Mouse (Mus musculus) limb, embryonic 13.5 days (tissue): Measurements from ENCODE around the gene Rnf44. TPM values are rescaled to one million over a fixed set of nuclear protein-coding genes. Genes with fewer than 3 reads are reported as not detected.

ENCODE experiments used
- ATAC-seq: fragments of 200-750 bp; cut with Nextera tagmentation; 2 replicates; pipeline ENCODE4 v1.8.0; 2017; ENCODE audit warnings: low read depth, moderate number of reproducible peaks, moderate TSS enrichment; ENCODE audit not compliant: low FRiP score
- H3K27ac ChIP-seq: fragments of 300-500 bp; sonication (generic); 2 replicates; pipeline ENCODE4 v1.5.1; 2015; ENCODE audit warnings: inconsistent platforms, mild to moderate bottlenecking, moderate library complexity
- H3K27me3 ChIP-seq: fragments of 300-500 bp; sonication (generic); 2 replicates; pipeline ENCODE4 v1.6.1; 2015; ENCODE audit warnings: mild to moderate bottlenecking, inconsistent platforms
- H3K36me3 ChIP-seq: fragments of 300-500 bp; sonication (generic); 2 replicates; pipeline ENCODE4 v1.6.1; 2015; ENCODE audit warnings: inconsistent platforms, mild to moderate bottlenecking, moderate library complexity
- H3K4me1 ChIP-seq: fragments of 300-500 bp; sonication (generic); 2 replicates; pipeline ENCODE4 v1.6.1; 2015; ENCODE audit warnings: inconsistent platforms
- H3K4me2 ChIP-seq: fragments of 300-500 bp; sonication (generic); replicated peaks from 2 replicates; pipeline ENCODE4 v1.6.1; 2015; ENCODE audit warnings: inconsistent platforms, mild to moderate bottlenecking, moderate library complexity
- H3K4me3 ChIP-seq: fragments of 300-500 bp; sonication (generic); 2 replicates; pipeline ENCODE4 v1.5.1; 2015; ENCODE audit warnings: moderate library complexity, mild to moderate bottlenecking, inconsistent platforms
- H3K9ac ChIP-seq: fragments of 300-500 bp; sonication (generic); 2 replicates; pipeline ENCODE4 v1.6.1; 2015; ENCODE audit warnings: mild to moderate bottlenecking, inconsistent platforms
- H3K9me3 ChIP-seq: fragments of 300-500 bp; sonication (generic); 2 replicates; pipeline ENCODE4 v1.6.1; 2016; ENCODE audit warnings: inconsistent platforms
- WGBS: fragments of 180-500 bp; shearing (Covaris S2); methylation state at CpG from one replicate; pipeline ENCODE4 v1.1.7; 2015; 5-methylcytosine and 5-hydroxymethylcytosine counted together
- polyA plus RNA-seq: library from polyadenylated mRNA; unstranded; fragments of >200 nt; fragmentation: Nextera tagmentation; extraction: Ambion mirVana; gene quantifications from 2 replicates; pipeline ENCODE4 v1.2.1, GENCODE M21; 2015

Gene Rnf44
- polyA plus RNA-seq: 57.3 and 60.4 TPM in 2 replicates

GRCm38 (mm10) chr13:54693558-54694347 lies at the start of gene Rnf44:
Gene Rnf44 (minus strand): TSS chr13:54693907.
- Histone ChIP-seq H3K9me3 (no peaks in the 10 kb centered on the region), H3K36me3 (no peaks in the 10 kb centered on the region), H3K9ac (peak within 1 kb of the TSS; percentile 94), H3K27me3 (no peaks in the 10 kb centered on the region), H3K4me2 (peak within 1 kb of the TSS; percentile 98), H3K4me1 (peaks cover 25% of the 10 kb centered on the region), H3K4me3 (peak within 1 kb of the TSS; percentile 96), H3K27ac (peak within 1 kb of the TSS; percentile 87)
- peak; percentile 99 for ATAC-seq
- under 1% methylated on average over 83 of the region's 92 CpGs for WGBS

DNA sequence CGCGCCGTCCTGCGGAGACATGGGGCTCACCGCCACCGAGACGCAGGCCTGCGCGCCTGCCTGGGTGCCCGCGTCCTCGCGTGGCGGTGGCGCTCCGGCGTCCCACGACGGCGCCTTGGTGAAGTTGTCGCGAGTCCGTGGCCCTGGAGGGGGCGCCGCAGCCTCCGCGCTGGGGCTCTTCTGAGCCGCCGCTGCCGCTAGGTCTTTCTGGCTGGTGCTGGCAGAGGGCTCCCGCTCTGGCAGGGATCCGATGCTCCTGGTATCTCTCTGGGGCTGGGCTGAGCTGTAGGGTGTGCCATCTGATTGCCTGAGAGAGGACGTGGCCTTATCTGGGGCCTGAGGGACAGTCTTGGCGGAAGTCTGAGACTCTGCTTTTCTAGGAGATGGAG lies 44.5 kb upstream of the Rnf44 start:
- H3K9ac ChIP-seq: 0 out of 2 replicates have a peak overlapping the region, but pooled peaks have one; percentile 45
- WGBS: 3% methylated on average over 29 of the region's 34 CpGs
- peak overlapping the region; percentile 72 for H3K4me2 ChIP-seq
- peaks cover 76% of the 10 kb centered on the region for H3K27me3 ChIP-seq
- H3K9me3 ChIP-seq: no peaks in the 10 kb centered on the region
- peak overlapping the region; percentile 48 for H3K4me3 ChIP-seq
- ATAC-seq: no peak
- no peaks in the 10 kb centered on the region for H3K36me3 ChIP-seq
- H3K4me1 ChIP-seq: peaks cover 12% of the 10 kb centered on the region
- no peak overlapping the region for H3K27ac ChIP-seq

GRCm38 (mm10) chr13:54737488-54738212 lies 43.9 kb upstream of the Rnf44 start:
- H3K4me1 ChIP-seq: peaks cover 12% of the 10 kb centered on the region
- no peak overlapping the region for H3K27ac ChIP-seq
- ATAC-seq: no peak
- no peaks in the 10 kb centered on the region for H3K9me3 ChIP-seq
- H3K4me3 ChIP-seq: peak overlapping the region; percentile 48
- no peaks in the 10 kb centered on the region for H3K36me3 ChIP-seq
- H3K9ac ChIP-seq: 0 out of 2 replicates have a peak overlapping the region, but pooled peaks have one; percentile 45
- H3K4me2 ChIP-seq: peak overlapping the region; percentile 72
- peaks cover 77% of the 10 kb centered on the region for H3K27me3 ChIP-seq
- under 1% methylated on average over 85 of the region's 87 CpGs for WGBS

DNA sequence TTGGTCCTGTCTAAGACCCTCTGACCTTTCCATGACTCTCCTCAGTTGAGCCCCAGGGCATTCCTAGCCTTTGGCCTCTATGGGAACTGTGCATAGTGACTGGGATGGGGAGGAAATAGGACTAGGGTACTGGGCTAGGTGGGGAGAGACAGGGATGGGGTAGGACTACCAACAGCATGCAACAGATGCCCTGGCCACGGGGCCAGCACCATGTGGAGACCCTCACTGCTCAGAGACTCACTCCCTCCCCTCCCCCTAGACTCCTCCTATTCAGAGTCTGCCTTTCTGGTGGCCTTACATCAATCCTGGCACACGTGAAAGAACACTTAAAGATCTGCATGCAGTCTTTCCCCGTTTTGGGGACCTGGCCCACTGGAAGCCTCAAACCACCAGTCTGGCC lies 43.2 kb upstream of the Rnf44 start:
- peaks cover 76% of the 10 kb centered on the region for H3K27me3 ChIP-seq
- H3K9ac ChIP-seq: no peak overlapping the region
- peaks cover 12% of the 10 kb centered on the region for H3K4me1 ChIP-seq
- H3K4me3 ChIP-seq: peak overlapping the region; percentile 48
- no peaks in the 10 kb centered on the region for H3K9me3 ChIP-seq
- H3K27ac ChIP-seq: no peak overlapping the region
- H3K36me3 ChIP-seq: no peaks in the 10 kb centered on the region
- 29% methylated on average over 3 of the region's 3 CpGs for WGBS
- no peak for ATAC-seq
- H3K4me2 ChIP-seq: peak overlapping the region; percentile 72

DNA sequence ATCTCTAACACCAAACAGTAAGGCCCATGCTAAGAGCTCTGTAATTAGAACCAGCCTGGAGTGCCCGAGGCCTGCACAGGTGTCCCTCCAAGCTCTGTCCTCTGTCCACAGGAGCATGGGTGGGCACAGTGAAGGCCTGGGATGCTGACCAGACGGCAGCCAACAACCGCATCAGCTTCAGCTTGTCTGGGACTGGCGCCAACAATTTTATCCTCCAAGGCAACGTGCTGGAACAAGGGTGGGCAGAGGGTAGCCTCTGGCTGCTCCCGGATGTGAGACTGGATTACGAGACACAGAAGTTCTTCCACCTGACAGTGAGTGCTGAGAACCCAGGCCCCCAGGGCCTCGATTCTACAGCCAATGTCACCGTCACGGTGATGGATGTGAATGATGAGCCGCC lies 32.4 kb upstream of the Rnf44 start:
- Histone ChIP-seq H3K36me3 (no peaks in the 10 kb centered on the region), H3K27me3 (peaks cover 4% of the 10 kb centered on the region; the same call in 1 of the 2 replicates), H3K9me3 (0 out of 2 replicates have a peak, but pooled peaks cover 4% of the 10 kb centered on the region), H3K4me1 (no peaks in the 10 kb centered on the region), H3K4me2 (no peak overlapping the region), H3K27ac (no peak overlapping the region), H3K4me3 (no peak overlapping the region), H3K9ac (no peak overlapping the region)
- 59% methylated on average over 11 of the region's 11 CpGs for WGBS
- no peak for ATAC-seq

- Histone ChIP-seq H3K4me3 (no peak overlapping the region), H3K36me3 (no peaks in the 10 kb centered on the region), H3K27me3 (peaks cover 4% of the 10 kb centered on the region; the same call in 1 of the 2 replicates), H3K4me1 (no peaks in the 10 kb centered on the region), H3K9me3 (0 out of 2 replicates have a peak, but pooled peaks cover 4% of the 10 kb centered on the region), H3K4me2 (no peak overlapping the region), H3K9ac (no peak overlapping the region), H3K27ac (no peak overlapping the region)
- WGBS: 84% methylated on average over 3 of the region's 3 CpGs
- no peak for ATAC-seq
These were observed 29.4 kb upstream of the Rnf44 start for GRCm38 (mm10) chr13:54723143-54723542.

GRCm38 (mm10) chr13:54716916-54717315 lies 23.2 kb upstream of the Rnf44 start:
- Histone ChIP-seq H3K4me3 (no peak overlapping the region), H3K9me3 (no peaks in the 10 kb centered on the region), H3K4me2 (no peak overlapping the region), H3K9ac (no peak overlapping the region), H3K27ac (no peak overlapping the region), H3K36me3 (no peaks in the 10 kb centered on the region), H3K27me3 (peaks cover 8% of the 10 kb centered on the region; the same call in 1 of the 2 replicates), H3K4me1 (no peaks in the 10 kb centered on the region)
- 2% methylated on average over 5 of the region's 5 CpGs for WGBS
- ATAC-seq: no peak

GRCm38 (mm10) chr13:54714996-54715395 lies 21.3 kb upstream of the Rnf44 start:
- Histone ChIP-seq H3K4me1 (no peaks in the 10 kb centered on the region), H3K4me3 (no peak overlapping the region), H3K4me2 (no peak overlapping the region), H3K36me3 (no peaks in the 10 kb centered on the region), H3K9ac (no peak overlapping the region), H3K27me3 (peaks cover 8% of the 10 kb centered on the region; the same call in 1 of the 2 replicates), H3K27ac (no peak overlapping the region), H3K9me3 (no peaks in the 10 kb centered on the region)
- WGBS: 51% methylated on average over 10 of the region's 10 CpGs
- no peak for ATAC-seq

DNA sequence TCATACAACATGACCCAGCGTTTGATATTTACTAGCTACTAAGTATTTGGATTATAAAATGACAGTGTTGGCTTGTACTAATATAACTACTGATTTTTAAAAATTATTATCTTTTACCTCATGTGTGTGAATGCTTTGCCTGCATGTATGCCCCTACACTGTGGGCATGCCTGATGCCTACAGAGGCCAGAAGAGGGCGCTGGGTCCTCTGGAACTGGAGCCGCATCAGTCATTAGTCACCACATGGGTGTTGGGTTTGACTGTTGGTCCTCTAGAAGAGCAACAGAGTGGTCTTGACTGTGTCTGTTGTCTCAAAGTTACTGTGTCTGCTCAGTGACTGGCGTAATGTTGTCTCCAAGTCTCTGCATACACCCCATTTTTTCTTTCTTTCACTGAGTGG lies 20.7 kb upstream of the Rnf44 start:
- H3K4me3 ChIP-seq: no peak overlapping the region
- 39% methylated on average over 4 of the region's 4 CpGs for WGBS
- no peak overlapping the region for H3K9ac ChIP-seq
- no peak for ATAC-seq
- H3K27ac ChIP-seq: no peak overlapping the region
- no peaks in the 10 kb centered on the region for H3K36me3 ChIP-seq
- H3K9me3 ChIP-seq: no peaks in the 10 kb centered on the region
- peaks cover 8% of the 10 kb centered on the region; the same call in 1 of the 2 replicates for H3K27me3 ChIP-seq
- H3K4me1 ChIP-seq: no peaks in the 10 kb centered on the region
- H3K4me2 ChIP-seq: no peak overlapping the region

GRCm38 (mm10) chr13:54710866-54711265 lies 17.2 kb upstream of the Rnf44 start:
- H3K36me3 ChIP-seq: no peaks in the 10 kb centered on the region
- WGBS: 80% methylated on average over 3 of the region's 3 CpGs
- H3K9me3 ChIP-seq: no peaks in the 10 kb centered on the region
- ATAC-seq: no peak
- H3K4me1 ChIP-seq: no peaks in the 10 kb centered on the region
- no peak overlapping the region for H3K4me3 ChIP-seq
- no peak overlapping the region for H3K9ac ChIP-seq
- peaks cover 4% of the 10 kb centered on the region; the same call in 1 of the 2 replicates for H3K27me3 ChIP-seq
- no peak overlapping the region for H3K4me2 ChIP-seq
- no peak overlapping the region for H3K27ac ChIP-seq

DNA sequence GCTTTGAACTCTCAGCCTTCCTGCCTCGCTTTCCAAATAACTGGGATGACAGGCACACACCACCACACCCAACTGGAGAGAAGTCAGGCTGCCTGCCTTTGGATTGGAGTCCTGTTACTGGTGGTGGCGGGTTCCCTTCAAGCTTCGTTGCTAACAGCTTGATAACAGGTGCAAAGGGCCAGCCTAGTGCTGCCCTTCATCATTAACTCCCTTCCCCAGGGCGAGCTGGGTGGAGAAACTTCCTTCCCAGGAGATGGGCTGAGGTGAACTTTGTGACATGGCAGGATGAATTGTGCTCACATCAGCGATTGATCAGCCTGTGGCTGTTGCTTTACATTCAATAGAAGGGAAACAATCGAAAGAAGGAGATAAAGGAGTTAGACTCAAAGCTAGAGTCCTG lies 11.2 kb upstream of the Rnf44 start:
- Histone ChIP-seq H3K4me1 (no peaks in the 10 kb centered on the region), H3K27ac (no peak overlapping the region), H3K27me3 (0 out of 2 replicates have a peak, but pooled peaks cover 2% of the 10 kb centered on the region), H3K4me3 (no peak overlapping the region), H3K9ac (no peak overlapping the region), H3K4me2 (no peak overlapping the region), H3K36me3 (no peaks in the 10 kb centered on the region), H3K9me3 (no peaks in the 10 kb centered on the region)
- 46% methylated on average over 6 of the region's 6 CpGs for WGBS
- ATAC-seq: no peak

- Histone ChIP-seq H3K4me3 (no peak overlapping the region), H3K4me2 (no peak overlapping the region), H3K27ac (no peak overlapping the region), H3K27me3 (0 out of 2 replicates have a peak, but pooled peaks cover 2% of the 10 kb centered on the region), H3K36me3 (no peaks in the 10 kb centered on the region), H3K4me1 (no peaks in the 10 kb centered on the region), H3K9me3 (no peaks in the 10 kb centered on the region), H3K9ac (no peak overlapping the region)
- ATAC-seq: no peak
- 76% methylated on average over 7 of the region's 7 CpGs for WGBS
These were observed 8.8 kb upstream of the Rnf44 start for GRCm38 (mm10) chr13:54702507-54702906.
